In genomic region chr2:123267036-123267435, GRCm38 (mm10) we compare ENCODE assay signal across 26 mouse cellular contexts.
DNase-seq lines count a peak whose midpoint lies in the region; ATAC-seq and TF ChIP-seq lines count a peak whose summit lies in the region.
"Had no signal": no experiment of that assay in that cellular context is flagged by ENCODE, and none has a peak within 500 bp of the region (broad histone marks: within the 10 kb centered on the region; RNA-seq: fewer than 3 reads in every experiment).

No protein-coding gene starts in this region.

- H3K27me3 ChIP-seq in heart, embryonic 10.5 days (ENCODE audit: insufficient read depth, poor library complexity, severe bottlenecking) = no peaks in the 10 kb centered on the region
- no peaks in the 10 kb centered on the region for H3K27me3 ChIP-seq in heart, embryonic 12.5 days (replicated peaks)
- no peaks in the 10 kb centered on the region for H3K27me3 ChIP-seq in heart, postnatal 0 days (ENCODE audit: control insufficient read depth, insufficient read depth, low read length)
- H3K27me3 ChIP-seq: embryonic facial prominence, embryonic 13.5 days; forebrain, embryonic 12.5 days; forebrain, embryonic 15.5 days; heart, embryonic 13.5 days; hindbrain, embryonic 12.5 days; hindbrain, embryonic 15.5 days had no signal

- ATAC-seq in heart, embryonic 12.5 days (ENCODE audit: insufficient number of reproducible peaks, low FRiP score) = no peak
- no peak for ATAC-seq in heart, postnatal 0 days (ENCODE audit: insufficient read depth, low read depth)
- ATAC-seq: CD4-positive, CD25-positive, alpha-beta regulatory T cell, adult 4 months; forebrain, embryonic 15.5 days; inflammation-experienced regulatory T-cells, adult 6 months; intestine, embryonic 16.5 days had no signal

- H3K36me3 ChIP-seq in heart, embryonic 10.5 days = no peaks in the 10 kb centered on the region
- H3K36me3 ChIP-seq in heart, embryonic 12.5 days = no peaks in the 10 kb centered on the region
- H3K36me3 ChIP-seq in heart, postnatal 0 days (replicated peaks; ENCODE audit: control insufficient read depth, insufficient read depth, low read length) = no peaks in the 10 kb centered on the region
- H3K36me3 ChIP-seq: embryonic facial prominence, embryonic 10.5 days; embryonic facial prominence, embryonic 13.5 days; forebrain, embryonic 12.5 days; forebrain, embryonic 15.5 days; heart, embryonic 13.5 days; hindbrain, embryonic 12.5 days; hindbrain, embryonic 15.5 days had no signal

- peak; percentile 93 for DNase-seq in heart, adult 11 months
- DNase-seq in heart, embryonic 10.5 days (ENCODE audit: low spot score) = no peak
- peak; percentile 5 to 8 for DNase-seq in heart, adult 9 months (ENCODE audit: low spot score in 2 of 2)
- peak; percentile 11 for DNase-seq in heart, postnatal 0 days (ENCODE audit: low spot score)
- no peak for DNase-seq in kidney, postnatal 4 days
- DNase-seq: adrenal gland, adult 2 months; adrenal gland, postnatal 14 days; cerebellum, adult 11 months; cerebellum, adult 2 months; cerebellum, adult 9-11 months; embryo, embryonic 11 days; gastrocnemius, postnatal 25 days; kidney, adult 18-20 months; kidney, adult 9 months had no signal

- no peak overlapping the region for H3K4me3 ChIP-seq in heart, embryonic 10.5 days
- no peak overlapping the region for H3K4me3 ChIP-seq in heart, embryonic 12.5 days
- no peak overlapping the region for H3K4me3 ChIP-seq in heart, postnatal 0 days (ENCODE audit: low read depth, low read length)
- H3K4me3 ChIP-seq: embryonic facial prominence, embryonic 10.5 days; embryonic facial prominence, embryonic 13.5 days; erythroblast, embryonic 14.5 days; forebrain, embryonic 12.5 days; forebrain, embryonic 15.5 days; heart, embryonic 13.5 days; hindbrain, embryonic 12.5 days; hindbrain, embryonic 15.5 days had no signal

- no peak overlapping the region for H3K9ac ChIP-seq in heart, embryonic 12.5 days
- H3K9ac ChIP-seq in heart, postnatal 0 days (replicated peaks; ENCODE audit: low read depth, low read length) = no peak overlapping the region
- H3K9ac ChIP-seq: embryonic facial prominence, embryonic 13.5 days; forebrain, embryonic 12.5 days; forebrain, embryonic 15.5 days; heart, embryonic 13.5 days; hindbrain, embryonic 12.5 days; hindbrain, embryonic 15.5 days had no signal

- H3K4me1 ChIP-seq in heart, embryonic 10.5 days = no peaks in the 10 kb centered on the region
- H3K4me1 ChIP-seq in heart, embryonic 12.5 days (replicated peaks) = no peaks in the 10 kb centered on the region
- no peaks in the 10 kb centered on the region for H3K4me1 ChIP-seq in heart, postnatal 0 days (ENCODE audit: control insufficient read depth, insufficient read depth)
- H3K4me1 ChIP-seq: embryonic facial prominence, embryonic 10.5 days; embryonic facial prominence, embryonic 13.5 days; forebrain, embryonic 12.5 days; forebrain, embryonic 15.5 days; heart, embryonic 13.5 days; hindbrain, embryonic 12.5 days; hindbrain, embryonic 15.5 days had no signal

- WGBS in heart, embryonic 10.5 days = 66% methylated on average over 4 of the region's 4 CpGs
- 68% methylated on average over 4 of the region's 4 CpGs for WGBS in heart, embryonic 12.5 days
- 50% methylated on average over 4 of the region's 4 CpGs for WGBS in heart, postnatal 0 days

- no peak for TF ChIP-seq CTCF in heart, postnatal 0 days (IDR thresholded peaks at IDR 0.05; ENCODE audit: low read depth)

- no peak overlapping the region for H3K27ac ChIP-seq in heart, embryonic 10.5 days
- H3K27ac ChIP-seq in heart, embryonic 12.5 days (ENCODE audit: poor library complexity, severe bottlenecking) = no peak overlapping the region
- H3K27ac ChIP-seq in heart, postnatal 0 days (ENCODE audit: low read depth) = no peak overlapping the region
- H3K27ac ChIP-seq: embryonic facial prominence, embryonic 10.5 days; embryonic facial prominence, embryonic 13.5 days; forebrain, embryonic 12.5 days; forebrain, embryonic 15.5 days; heart, embryonic 13.5 days; hindbrain, embryonic 12.5 days; hindbrain, embryonic 15.5 days had no signal

- TF ChIP-seq EP300 in heart, postnatal 0 days (IDR thresholded peaks at IDR 0.05; ENCODE audit: low read depth) = no peak

- no peak overlapping the region for H3K4me2 ChIP-seq in heart, embryonic 12.5 days
- no peak overlapping the region for H3K4me2 ChIP-seq in heart, postnatal 0 days (ENCODE audit: low read depth, low read length)
- H3K4me2 ChIP-seq: embryonic facial prominence, embryonic 13.5 days; forebrain, embryonic 12.5 days; forebrain, embryonic 15.5 days; heart, embryonic 13.5 days; hindbrain, embryonic 12.5 days; hindbrain, embryonic 15.5 days had no signal

- H3K9me3 ChIP-seq in heart, embryonic 10.5 days = no peaks in the 10 kb centered on the region
- no peaks in the 10 kb centered on the region for H3K9me3 ChIP-seq in heart, embryonic 12.5 days (replicated peaks)
- no peaks in the 10 kb centered on the region for H3K9me3 ChIP-seq in heart, postnatal 0 days (replicated peaks; ENCODE audit: control insufficient read depth, low read length)
- H3K9me3 ChIP-seq: embryonic facial prominence, embryonic 10.5 days; embryonic facial prominence, embryonic 13.5 days; forebrain, embryonic 12.5 days; forebrain, embryonic 15.5 days; heart, embryonic 13.5 days; hindbrain, embryonic 12.5 days; hindbrain, embryonic 15.5 days had no signal

Comparison
In these comparisons a context has a peak if more than half of its experiments do, and no peak if none do; other contexts are left out.
1. DNase-seq: peak in heart, adult 11 months (single experiment), heart, adult 9 months (2 of 2) and heart, postnatal 0 days (single experiment); none in heart, embryonic 10.5 days (single experiment) and kidney, postnatal 4 days (0 of 2).